Mouse (Mus musculus) heart, postnatal 14 days (tissue): ENCODE measurements around the gene Srsx. TPM values are rescaled to one million over a fixed set of nuclear protein-coding genes. Genes with fewer than 3 reads are reported as not detected.
"Not testable (repeated sequence)": the region's sequence is repeated elsewhere in the genome, so short reads cannot be mapped to it uniquely, and the experiment has no call there.

Source experiments
- DNase-seq, 2 experiments: peaks; one replicate each; pipeline ENCODE4 v3.0.0; 2021 to 2022
- intact Hi-C: fragments of 180-260 bp; cut with DNase I; formaldehyde crosslinking; loops from one replicate; pipeline ENCODE4 v1.15.1; 2025
- long read RNA-seq, 2 experiments: library from polyadenylated mRNA; stranded (forward); transcript quantifications; one replicate each; pipeline ENCODE4 v2.0.0; 2021
- total RNA-seq, 2 experiments: library from RNA; stranded (reverse); gene quantifications; 2 replicates each; pipeline ENCODE4 v1.2.3; 2021

Srsx gene
- not detected for total RNA-seq
- long read RNA-seq, experiment 1 = 0 reads
- long read RNA-seq, experiment 2 = 0 reads

DNA sequence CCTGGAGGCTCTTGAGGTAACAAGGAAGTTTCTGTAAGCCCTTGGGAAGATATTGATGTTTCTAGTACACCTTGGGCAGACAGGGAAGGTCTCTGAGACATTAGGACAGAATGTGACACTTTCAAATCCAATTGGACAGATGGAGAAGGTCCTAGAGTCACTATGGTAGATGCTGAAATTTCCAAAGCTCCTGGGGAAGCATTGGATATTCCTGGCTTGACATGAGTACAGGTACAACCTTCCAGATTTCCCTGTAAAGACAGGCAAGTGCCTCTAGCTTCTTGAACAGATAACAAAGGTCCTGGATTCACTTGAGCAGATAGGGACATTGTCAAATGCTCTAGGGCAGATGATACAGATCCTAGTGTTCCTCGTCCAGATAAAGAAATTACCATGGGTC, at the start of gene Srsx:
Gene Srsx, minus strand, starts transcription at position 101 of the 400 bp plus-strand sequence.
- intact Hi-C loops, DNase-seq: not testable (repeated sequence)

DNA sequence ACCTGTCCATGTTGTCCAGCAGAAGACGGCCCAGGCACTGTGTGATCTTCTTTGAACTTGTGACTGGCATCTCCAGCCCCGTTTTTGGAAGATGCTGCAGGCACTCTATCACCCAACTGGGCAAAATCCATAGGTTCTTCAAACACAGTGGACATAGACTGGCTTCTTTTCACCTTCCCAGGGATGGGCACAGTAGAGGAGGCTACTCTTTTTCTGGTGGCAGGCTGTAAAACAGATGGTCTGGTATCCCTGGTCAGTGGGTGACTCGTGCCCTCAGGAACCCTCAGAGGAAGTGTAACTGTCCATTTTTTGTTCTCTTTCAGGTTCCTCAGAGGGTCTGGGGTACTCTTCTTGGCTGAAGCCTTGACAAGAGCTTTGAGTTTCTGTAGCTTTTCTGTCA, 24.5 kb upstream of the Srsx start, which contains the start of gene Gm17577:
Gene Gm17577, minus strand, starts transcription at position 101 of the 400 bp plus-strand sequence.
- intact Hi-C loops = not testable (repeated sequence)

More for the DNA sequence above, 24.5 kb upstream of the Srsx start, which contains the start of gene Gm17577:
- not testable (repeated sequence) for DNase-seq

Other genes starting within 250 kb of the Srsx start
- not detected for gene Gm17521, start 192.8 kb downstream of the Srsx start, total RNA-seq
- 1 to 10 TPM; 2.7 to 6.5 TPM for gene Cldn34c1, start 119.0 kb downstream of the Srsx start, total RNA-seq
- not detected for gene Gm17577, start 24.4 kb upstream of the Srsx start, total RNA-seq